Mouse (Mus musculus) small intestine, adult 2 months (tissue): ENCODE data around the gene Ubtf. TPM values are rescaled to one million over a fixed set of nuclear protein-coding genes. Genes with fewer than 3 reads are reported as not detected.

ENCODE experiments used
- H3K27ac ChIP-seq: fragments of 200-500 bp; 2 replicates; pipeline ENCODE4 v1.5.1; 2012; ENCODE audit warnings: low read depth, low read length, control low read depth, inconsistent platforms; ENCODE audit not compliant: insufficient read depth
- H3K27me3 ChIP-seq: fragments of 200-500 bp; 2 replicates; pipeline ENCODE4 v1.6.1; 2012; ENCODE audit warnings: mild to moderate bottlenecking, moderate library complexity, low read length, inconsistent platforms; ENCODE audit not compliant: control insufficient read depth, insufficient read depth
- H3K36me3 ChIP-seq: fragments of 200-500 bp; 2 replicates; pipeline ENCODE4 v1.6.1; 2012; ENCODE audit warnings: mild to moderate bottlenecking, low read length, control low read depth, inconsistent platforms; ENCODE audit not compliant: control insufficient read depth, insufficient read depth
- H3K4me1 ChIP-seq: fragments of 200-500 bp; 2 replicates; pipeline ENCODE4 v1.6.1; 2012; ENCODE audit warnings: low read length, inconsistent platforms, mixed read lengths; ENCODE audit not compliant: control insufficient read depth, insufficient read depth, insufficient read length
- H3K4me3 ChIP-seq: fragments of 200-500 bp; 2 replicates; pipeline ENCODE4 v1.5.1; 2012; ENCODE audit warnings: low read depth, mild to moderate bottlenecking, control low read depth, inconsistent platforms, low read length, moderate library complexity
- CTCF ChIP-seq: fragments of 200-500 bp; IDR thresholded peaks from 2 replicates; pipeline ENCODE4 v1.5.1; 2012; ENCODE audit warnings: low read depth, mild to moderate bottlenecking, control low read depth, inconsistent platforms, low read length, moderate library complexity, mixed read lengths; ENCODE audit not compliant: insufficient replicate concordance, insufficient read length; ENCODE audit errors: extremely low read depth
- POLR2A ChIP-seq: fragments of 200-500 bp; IDR thresholded peaks from 2 replicates; pipeline ENCODE4 v1.6.1; 2012; ENCODE audit warnings: low read depth, mild to moderate bottlenecking, control low read depth, inconsistent platforms, low read length, moderate library complexity
- WGBS: fragments of 180-500 bp; shearing (Covaris S2); methylation state at CpG from one replicate; pipeline ENCODE4 v1.1.7; 2018; 5-methylcytosine and 5-hydroxymethylcytosine counted together
- polyA plus RNA-seq: library from polyadenylated mRNA; depleted of rRNA; stranded (reverse); fragments of >200 nt; gene quantifications from 2 replicates; pipeline ENCODE4 v1.2.3, GENCODE M21; 2012

Ubtf gene
- polyA plus RNA-seq, 1 experiment: 17.6 TPM

DNA sequence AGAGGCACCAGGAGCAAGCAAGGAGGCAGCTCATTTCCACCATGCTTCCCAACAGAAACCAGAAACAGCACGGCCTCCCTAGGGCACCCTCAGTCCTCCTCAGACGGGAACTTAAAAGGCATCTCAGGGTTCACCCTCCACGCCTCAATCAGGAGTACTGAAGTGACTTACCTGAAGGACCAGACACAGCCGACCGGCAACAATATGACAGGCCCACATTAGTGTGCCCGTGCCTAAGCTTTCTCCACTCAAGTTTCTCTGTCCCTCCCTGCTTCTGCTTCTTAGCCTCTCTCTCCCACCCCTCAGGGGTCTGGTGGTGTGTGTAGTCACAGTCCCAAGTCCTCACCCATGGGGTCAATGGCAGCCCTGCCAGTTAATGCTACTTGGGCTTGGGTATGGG is 7.0 kb downstream of the Ubtf start:
- Histone ChIP-seq H3K4me3 (no peak overlapping the region), H3K27ac (no peak overlapping the region), H3K4me1 (peaks cover 31% of the 10 kb centered on the region), H3K27me3 (no peaks in the 10 kb centered on the region), H3K36me3 (peaks cover 33% of the 10 kb centered on the region)
- no peak for TF ChIP-seq POLR2A
- WGBS: 75% methylated on average over 6 of the region's 6 CpGs

DNA sequence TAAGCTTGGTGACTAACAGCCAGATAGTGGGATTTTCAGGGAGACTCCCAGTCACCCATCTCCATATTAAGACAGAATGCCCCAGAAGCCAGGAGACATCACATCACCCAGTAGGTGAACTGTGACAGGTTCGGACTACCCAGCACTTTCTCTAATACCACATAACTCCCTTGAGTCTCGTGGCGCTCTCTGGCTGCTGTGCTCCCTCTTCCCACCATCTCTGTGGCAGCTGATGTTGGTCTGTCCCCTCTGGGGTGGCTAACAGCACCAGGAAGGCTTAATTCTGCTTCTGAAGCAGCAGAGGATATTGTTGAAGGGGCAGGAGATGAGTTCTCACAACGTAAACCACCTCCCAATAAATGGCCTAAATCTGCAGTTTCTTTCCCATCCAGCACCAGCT is 7.6 kb downstream of the Ubtf start:
- 91% methylated on average over 4 of the region's 4 CpGs for WGBS
- Histone ChIP-seq H3K4me3 (no peak overlapping the region), H3K27me3 (no peaks in the 10 kb centered on the region), H3K4me1 (peaks cover 31% of the 10 kb centered on the region), H3K27ac (no peak overlapping the region), H3K36me3 (peaks cover 39% of the 10 kb centered on the region)
- no peak for TF ChIP-seq POLR2A
- TF ChIP-seq CTCF: no peak

DNA sequence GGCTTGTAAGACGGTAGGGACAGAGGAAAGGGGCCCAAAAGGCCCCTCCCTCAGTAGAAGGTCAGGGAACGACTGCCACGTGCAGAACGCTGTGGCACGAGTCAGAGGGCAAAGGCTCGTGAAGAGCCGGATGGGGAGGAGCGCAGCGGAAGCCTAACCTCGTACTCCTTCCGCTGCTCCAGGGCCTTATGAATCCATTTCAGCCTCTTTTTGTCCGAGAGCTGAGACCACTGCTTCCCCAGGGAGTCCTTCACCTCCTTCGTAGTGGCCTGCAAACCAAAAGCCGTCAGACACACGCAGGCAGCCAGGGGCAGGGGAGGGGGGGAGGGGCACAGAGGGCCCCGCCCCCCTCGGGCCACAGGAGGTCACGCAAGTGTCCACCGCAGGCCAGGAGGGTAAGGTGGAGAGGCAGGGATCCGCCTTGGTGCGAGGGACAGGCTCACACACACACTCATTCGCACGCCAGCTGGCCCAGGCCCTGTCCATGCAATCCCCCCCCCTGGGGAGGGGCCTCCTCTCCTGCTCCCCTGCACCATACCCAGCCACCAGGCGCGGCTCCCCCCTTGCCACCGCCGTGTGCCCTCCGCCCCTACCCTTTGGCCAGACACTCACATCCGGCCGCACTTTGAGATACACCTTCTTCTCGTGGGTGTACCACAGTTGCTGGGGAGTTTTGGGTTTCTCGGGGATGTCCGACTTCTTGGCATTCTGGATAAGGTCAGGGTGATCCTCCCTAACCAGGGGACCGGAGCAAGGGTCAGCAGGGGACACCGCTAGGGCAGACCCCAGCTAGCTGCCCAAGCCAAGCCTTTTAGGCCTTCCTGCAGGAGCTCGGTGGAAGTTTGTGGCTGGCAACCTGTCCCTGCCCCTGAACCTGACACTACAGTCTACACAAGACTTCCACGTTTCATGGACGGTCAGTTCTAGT is 8.5 kb downstream of the Ubtf start:
- peak overlapping the region; percentile 62 for H3K4me3 ChIP-seq
- H3K4me1 ChIP-seq: peaks cover 26% of the 10 kb centered on the region
- no peak overlapping the region for H3K27ac ChIP-seq
- peaks cover 47% of the 10 kb centered on the region for H3K36me3 ChIP-seq
- whole genome bisulfite sequencing: 42% methylated on average over 38 of the region's 38 CpGs
- no peak for TF ChIP-seq CTCF
- TF ChIP-seq POLR2A: no peak
- no peaks in the 10 kb centered on the region for H3K27me3 ChIP-seq

GRCm38 (mm10) chr11:102309821-102310617 is 9.5 kb downstream of the Ubtf start:
- peak overlapping the region; percentile 62 for H3K4me3 ChIP-seq
- peak overlapping the region; percentile 43; the same call in 1 of the 2 replicates for H3K27ac ChIP-seq
- WGBS: 49% methylated on average over 22 of the region's 22 CpGs
- H3K36me3 ChIP-seq: peaks cover 45% of the 10 kb centered on the region
- H3K4me1 ChIP-seq: peaks cover 21% of the 10 kb centered on the region
- no peaks in the 10 kb centered on the region for H3K27me3 ChIP-seq
- no peak for TF ChIP-seq CTCF
- no peak for TF ChIP-seq POLR2A

DNA sequence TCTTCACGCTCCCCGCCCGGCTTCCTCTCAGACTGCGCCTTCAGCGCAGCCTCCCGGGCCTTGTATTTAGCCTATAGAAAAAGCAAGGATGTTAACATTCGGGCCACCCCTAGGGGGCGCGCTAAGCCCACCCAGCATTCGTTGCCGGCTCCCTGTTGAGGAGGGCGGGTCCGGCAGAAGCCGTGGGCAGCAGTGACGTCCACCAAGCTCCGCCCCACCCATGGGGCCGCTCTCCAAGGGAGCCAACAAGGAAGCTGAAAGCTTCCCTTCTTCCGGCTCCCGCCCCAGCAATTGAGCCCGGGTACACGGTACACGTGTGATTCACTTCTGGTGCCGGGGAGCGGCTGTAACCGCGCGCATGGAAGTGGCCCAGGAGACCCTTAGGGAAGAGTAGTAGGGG is 10.6 kb downstream of the Ubtf start:
- TF ChIP-seq POLR2A: no peak
- peak; percentile 99 for TF ChIP-seq CTCF
- no peaks in the 10 kb centered on the region for H3K27me3 ChIP-seq
- peaks cover 21% of the 10 kb centered on the region for H3K4me1 ChIP-seq
- peak overlapping the region; percentile 43 for H3K27ac ChIP-seq
- under 1% methylated on average over 27 of the region's 27 CpGs for WGBS
- peaks cover 38% of the 10 kb centered on the region for H3K36me3 ChIP-seq
- peak overlapping the region; percentile 62 for H3K4me3 ChIP-seq

DNA sequence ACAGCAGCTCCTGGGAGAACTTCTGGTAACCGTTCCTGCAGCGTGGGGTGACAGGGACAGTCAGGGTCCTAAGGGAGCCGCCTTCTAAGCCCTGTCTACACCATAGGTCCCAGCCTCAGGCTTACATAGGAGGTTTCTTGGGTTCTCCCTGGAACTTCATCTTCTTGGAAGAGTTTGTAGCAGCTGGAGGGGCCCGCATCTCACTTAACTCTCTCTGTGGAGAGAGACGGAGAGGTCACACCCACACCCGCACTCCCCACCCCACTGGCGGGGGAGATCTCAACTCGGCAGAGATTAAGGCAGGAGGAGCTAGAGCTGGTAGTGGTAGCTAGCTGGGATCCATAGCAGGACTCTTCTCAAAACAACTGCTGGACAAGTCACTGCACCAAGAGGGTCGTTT is 11.4 kb downstream of the Ubtf start:
- Histone ChIP-seq H3K27me3 (no peaks in the 10 kb centered on the region), H3K27ac (no peak overlapping the region), H3K4me1 (peaks cover 21% of the 10 kb centered on the region), H3K4me3 (no peak overlapping the region), H3K36me3 (peaks cover 29% of the 10 kb centered on the region)
- TF ChIP-seq POLR2A (no peak), CTCF (no peak)
- WGBS: 76% methylated on average over 9 of the region's 9 CpGs

GRCm38 (mm10) chr11:102305359-102305758 is 14.2 kb downstream of the Ubtf start:
- Histone ChIP-seq H3K27ac (no peak overlapping the region), H3K4me3 (no peak overlapping the region), H3K36me3 (peaks cover 22% of the 10 kb centered on the region), H3K27me3 (no peaks in the 10 kb centered on the region), H3K4me1 (peaks cover 14% of the 10 kb centered on the region)
- WGBS: 64% methylated on average over 3 of the region's 3 CpGs
- no peak for TF ChIP-seq CTCF
- no peak for TF ChIP-seq POLR2A
